Mouse (Mus musculus) MEL (cell line): ENCODE results near the gene Ror2.

Experiments used
- CTCF ChIP-seq, 3 experiments: IDR thresholded peaks in 2 of 3; conservative IDR thresholded peaks in 1 of 3; 2 replicates each; pipeline ENCODE4 v1.5.1; 2011 to 2012; ENCODE audit warnings: low read length in 3 of 3, low read depth in 2 of 3, mild to moderate bottlenecking in 2 of 3, improper control_type of control experiment in 1 of 3, inconsistent platforms in 1 of 3, mixed read lengths in 1 of 3, moderate library complexity in 1 of 3; ENCODE audit not compliant: control insufficient read depth in 1 of 3, insufficient read depth in 1 of 3, poor library complexity in 1 of 3, severe bottlenecking in 1 of 3
- POLR2A ChIP-seq, 2 experiments: IDR thresholded peaks; 2 replicates each; pipeline ENCODE4 v1.6.1; 2011 to 2012; ENCODE audit warnings: low read length in 2 of 2, mild to moderate bottlenecking in 2 of 2, control low read depth in 1 of 2, improper control_type of control experiment in 1 of 2, low read depth in 1 of 2, moderate library complexity in 1 of 2; ENCODE audit not compliant: control insufficient read depth in 1 of 2, insufficient read depth in 1 of 2, poor library complexity in 1 of 2
- TAL1 ChIP-seq: IDR thresholded peaks from 2 replicates; pipeline ENCODE4 v1.6.1; 2012; ENCODE audit warnings: mild to moderate bottlenecking, inconsistent platforms, low read length, moderate library complexity, mixed read lengths

DNA sequence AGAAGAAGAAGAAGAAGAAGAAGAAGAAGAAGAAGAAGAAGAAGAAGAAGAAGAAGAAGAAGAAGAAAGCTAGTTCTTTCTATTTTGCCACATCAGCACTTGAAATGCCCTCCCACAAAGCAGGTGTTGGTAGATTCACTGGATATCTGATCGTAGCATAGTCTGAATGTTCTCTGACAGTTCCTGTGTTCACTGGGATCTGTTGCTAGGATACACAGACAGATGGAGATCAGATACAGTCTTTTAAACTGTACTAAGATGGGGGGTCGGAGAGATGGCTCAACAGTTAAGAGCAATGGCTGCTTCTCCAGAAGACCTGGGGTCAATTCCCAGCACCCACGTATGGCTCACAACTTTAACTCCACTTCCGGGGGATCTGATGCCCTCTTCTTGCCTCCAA lies 85.8 kb downstream of the Ror2 start:
- TF ChIP-seq TAL1 (no peak), CTCF (IDR thresholded peaks at IDR 0.05 in 2 of 3, conservative IDR thresholded peaks at IDR 0.05 in 1 of 3; ENCODE audit: control insufficient read depth in 1 of 3, insufficient read depth in 1 of 3, low read depth in 2 of 3, low read length in 3 of 3, poor library complexity in 1 of 3, severe bottlenecking in 1 of 3) (no peak), POLR2A (IDR thresholded peaks at IDR 0.05; ENCODE audit: control insufficient read depth in 1 of 2, insufficient read depth in 1 of 2, low read depth in 1 of 2, low read length in 2 of 2, poor library complexity in 1 of 2) (no peak)
